Mouse (Mus musculus): Measurements from ENCODE around the gene Trim29. TPM values are rescaled to one million over a fixed set of nuclear protein-coding genes. Genes with fewer than 3 reads are reported as not detected.

Gene Trim29
- polyA plus RNA-seq, 1 experiment from 2014 or later: 2.4 TPM

DNA sequence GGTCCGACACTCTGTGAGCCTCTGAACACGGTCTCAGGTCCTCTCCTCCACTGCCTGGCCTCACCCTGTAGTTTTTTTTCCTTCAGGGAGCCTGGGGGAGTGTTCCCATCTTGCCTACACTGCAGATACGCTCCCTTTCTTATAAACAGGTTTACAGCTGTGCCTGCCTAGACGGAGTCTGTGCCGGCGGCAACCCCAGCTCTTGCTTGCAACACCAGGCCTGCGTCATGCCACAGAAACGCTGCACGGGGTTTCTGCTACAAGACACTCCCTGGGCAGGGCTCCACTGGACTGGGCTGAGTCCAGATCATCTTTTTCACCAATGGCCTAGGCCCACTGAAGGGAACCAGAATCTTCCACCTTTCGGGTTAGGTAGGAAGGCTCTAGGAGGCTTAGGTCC is 8.0 kb downstream of the Trim29 start:
- Histone ChIP-seq H3K27ac (no peak overlapping the region), H3K36me3 (no peaks in the 10 kb centered on the region), H3K9me3 (no peaks in the 10 kb centered on the region), H3K4me1 (no peaks in the 10 kb centered on the region), H3K4me3 (no peak overlapping the region), H3K27me3 (replicated peaks) (no peaks in the 10 kb centered on the region), H3K4me2 (replicated peaks) (no peak overlapping the region), H3K9ac (no peak overlapping the region)
- 85% methylated on average over 10 of the region's 10 CpGs for WGBS
- ATAC-seq (ENCODE audit: low FRiP score, low read depth): no peak

DNA sequence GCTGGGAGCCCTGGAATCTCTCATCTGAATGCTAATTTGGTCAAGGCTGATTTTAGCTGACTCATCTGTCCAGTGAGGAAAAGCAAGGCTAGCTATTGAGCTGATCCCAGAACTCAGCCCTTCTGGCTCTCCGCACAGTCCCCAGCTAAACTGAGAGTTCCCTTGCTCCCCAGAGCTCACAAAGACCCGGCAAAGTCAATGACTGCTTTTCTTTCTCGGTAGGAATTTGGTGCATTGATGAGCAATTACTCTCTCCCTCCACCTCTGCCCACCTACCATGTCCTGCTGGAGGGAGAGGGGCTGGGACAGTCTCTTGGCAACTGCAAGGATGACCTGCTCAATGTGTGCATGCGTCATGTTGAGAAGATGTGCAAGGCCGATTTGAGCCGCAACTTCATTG is 11.3 kb downstream of the Trim29 start:
- H3K4me2 ChIP-seq (replicated peaks): no peak overlapping the region
- H3K9ac ChIP-seq: no peak overlapping the region
- no peaks in the 10 kb centered on the region for H3K27me3 ChIP-seq (replicated peaks)
- no peaks in the 10 kb centered on the region for H3K36me3 ChIP-seq
- H3K9me3 ChIP-seq: no peaks in the 10 kb centered on the region
- no peak overlapping the region for H3K4me3 ChIP-seq
- H3K4me1 ChIP-seq: no peaks in the 10 kb centered on the region
- no peak for ATAC-seq (ENCODE audit: low FRiP score, low read depth)
- no peak overlapping the region for H3K27ac ChIP-seq
- WGBS: 78% methylated on average over 6 of the region's 6 CpGs

DNA sequence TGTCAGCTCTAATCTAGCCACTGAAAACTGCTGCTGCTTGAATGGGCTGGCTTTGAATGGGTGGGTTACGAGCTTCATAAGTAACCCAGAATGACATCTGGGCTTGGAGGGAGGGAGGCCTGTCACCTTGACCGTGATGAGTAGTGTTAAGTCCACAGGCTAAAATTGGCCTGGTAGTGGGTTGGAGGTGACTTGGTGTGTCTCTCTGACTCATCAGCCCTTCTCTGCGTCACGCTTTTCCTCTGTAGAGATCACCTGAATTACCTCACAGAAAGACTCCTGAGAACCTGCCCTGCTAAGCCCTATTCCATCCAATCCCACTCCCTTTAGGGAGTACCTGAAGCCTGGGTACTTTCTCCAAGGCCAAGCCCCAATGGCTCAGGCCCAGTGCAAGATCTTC is 12.0 kb downstream of the Trim29 start:
- Histone ChIP-seq H3K4me1 (0 out of 2 replicates have a peak, but pooled peaks cover 3% of the 10 kb centered on the region), H3K36me3 (no peaks in the 10 kb centered on the region), H3K27me3 (replicated peaks) (no peaks in the 10 kb centered on the region), H3K27ac (no peak overlapping the region), H3K4me2 (replicated peaks) (no peak overlapping the region), H3K4me3 (no peak overlapping the region), H3K9ac (no peak overlapping the region), H3K9me3 (no peaks in the 10 kb centered on the region)
- 81% methylated on average over 4 of the region's 4 CpGs for WGBS
- ATAC-seq (ENCODE audit: low FRiP score, low read depth): no peak

DNA sequence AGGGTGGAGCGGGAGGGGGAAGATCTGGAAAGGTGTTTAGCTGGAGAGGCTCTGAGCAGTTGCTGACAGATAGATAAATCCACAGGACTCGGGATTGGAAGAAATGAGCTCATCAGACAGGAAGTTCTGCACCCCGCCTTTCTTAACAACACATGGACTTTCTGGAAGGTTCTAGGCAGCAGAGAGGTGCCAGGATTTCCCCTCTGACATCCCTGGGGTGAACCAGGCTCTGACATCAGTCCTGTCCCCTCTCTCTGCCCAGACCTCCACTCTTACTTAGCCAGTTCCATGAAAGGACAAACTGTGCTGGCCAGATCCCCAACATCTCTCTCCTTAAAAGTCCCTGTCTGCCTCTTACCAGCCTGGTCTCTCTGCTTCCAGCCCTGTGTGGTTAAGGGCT is 14.8 kb downstream of the Trim29 start:
- 0 out of 2 replicates have a peak, but pooled peaks cover 4% of the 10 kb centered on the region for H3K4me1 ChIP-seq
- no peaks in the 10 kb centered on the region; the same call in 1 of the 2 replicates for H3K27me3 ChIP-seq (replicated peaks)
- 83% methylated on average over 3 of the region's 3 CpGs for WGBS
- H3K4me2 ChIP-seq (replicated peaks): no peak overlapping the region
- H3K36me3 ChIP-seq: no peaks in the 10 kb centered on the region
- no peak overlapping the region for H3K9ac ChIP-seq
- H3K4me3 ChIP-seq: no peak overlapping the region
- no peak overlapping the region for H3K27ac ChIP-seq
- no peak for ATAC-seq (ENCODE audit: low FRiP score, low read depth)
- H3K9me3 ChIP-seq: no peaks in the 10 kb centered on the region

DNA sequence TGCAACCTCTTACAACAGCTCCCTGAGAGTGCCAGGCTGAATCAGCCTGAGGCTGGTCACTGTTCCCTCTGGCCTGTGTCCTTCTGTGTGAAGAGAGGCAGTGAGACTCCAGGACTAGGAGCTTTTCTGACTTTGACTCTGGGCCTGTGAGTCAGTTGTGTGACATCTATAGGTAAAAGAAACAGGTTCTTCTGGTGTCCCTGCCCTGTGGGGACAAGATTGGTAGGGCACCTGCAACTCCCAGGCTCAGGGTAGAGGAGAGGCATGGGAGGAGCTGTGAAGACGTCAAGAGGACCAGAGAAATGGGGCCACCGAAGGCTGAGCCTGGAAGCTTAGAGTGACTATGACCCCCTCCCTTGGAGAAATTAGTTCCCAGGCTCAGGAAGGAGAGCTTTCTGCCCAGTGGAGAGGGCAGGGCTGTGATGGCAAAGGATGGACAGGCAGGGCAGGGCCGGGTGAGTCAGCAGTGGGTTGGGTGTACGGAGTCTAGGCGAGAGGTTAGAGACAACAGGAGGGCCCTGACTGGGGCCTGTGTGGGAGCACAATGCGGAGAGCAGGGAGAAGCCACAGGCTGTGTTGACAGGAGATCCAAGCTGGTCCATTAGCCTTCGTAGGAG is 15.5 kb downstream of the Trim29 start:
- no peak overlapping the region for H3K27ac ChIP-seq
- H3K9me3 ChIP-seq: no peaks in the 10 kb centered on the region
- no peak overlapping the region for H3K9ac ChIP-seq
- H3K27me3 ChIP-seq (replicated peaks): no peaks in the 10 kb centered on the region; the same call in 1 of the 2 replicates
- no peak overlapping the region for H3K4me2 ChIP-seq (replicated peaks)
- 81% methylated on average over 7 of the region's 7 CpGs for WGBS
- H3K4me1 ChIP-seq: 0 out of 2 replicates have a peak, but pooled peaks cover 4% of the 10 kb centered on the region
- no peaks in the 10 kb centered on the region for H3K36me3 ChIP-seq
- no peak for ATAC-seq (ENCODE audit: low FRiP score, low read depth)
- H3K4me3 ChIP-seq: no peak overlapping the region

GRCm38 (mm10) chr9:43327182-43328129 is 16.8 kb downstream of the Trim29 start:
- Histone ChIP-seq H3K36me3 (no peaks in the 10 kb centered on the region), H3K4me1 (0 out of 2 replicates have a peak, but pooled peaks cover 4% of the 10 kb centered on the region), H3K9me3 (no peaks in the 10 kb centered on the region), H3K4me2 (replicated peaks) (no peak overlapping the region), H3K9ac (no peak overlapping the region), H3K27me3 (replicated peaks) (no peaks in the 10 kb centered on the region; the same call in 1 of the 2 replicates), H3K4me3 (no peak overlapping the region), H3K27ac (no peak overlapping the region)
- ATAC-seq (ENCODE audit: low FRiP score, low read depth): peak; percentile 57
- WGBS: 53% methylated on average over 21 of the region's 21 CpGs

GRCm38 (mm10) chr9:43330426-43330825 is 19.8 kb downstream of the Trim29 start:
- Histone ChIP-seq H3K9ac (no peak overlapping the region), H3K27ac (no peak overlapping the region), H3K9me3 (no peaks in the 10 kb centered on the region), H3K4me1 (0 out of 2 replicates have a peak, but pooled peaks cover 4% of the 10 kb centered on the region), H3K4me3 (no peak overlapping the region), H3K4me2 (replicated peaks) (no peak overlapping the region), H3K27me3 (replicated peaks) (no peaks in the 10 kb centered on the region; the same call in 1 of the 2 replicates), H3K36me3 (no peaks in the 10 kb centered on the region)
- 57% methylated on average over 5 of the region's 5 CpGs for whole genome bisulfite sequencing
- no peak for ATAC-seq (ENCODE audit: low FRiP score, low read depth)

GRCm38 (mm10) chr9:43331476-43332471 is 21.1 kb downstream of the Trim29 start:
- Histone ChIP-seq H3K36me3 (no peaks in the 10 kb centered on the region), H3K4me1 (0 out of 2 replicates have a peak, but pooled peaks cover 4% of the 10 kb centered on the region), H3K4me2 (replicated peaks) (no peak overlapping the region), H3K9me3 (no peaks in the 10 kb centered on the region), H3K27ac (no peak overlapping the region), H3K27me3 (replicated peaks) (no peaks in the 10 kb centered on the region; the same call in 1 of the 2 replicates), H3K4me3 (no peak overlapping the region), H3K9ac (no peak overlapping the region)
- ATAC-seq (ENCODE audit: low FRiP score, low read depth): no peak
- WGBS: 85% methylated on average over 8 of the region's 8 CpGs

GRCm38 (mm10) chr9:43334476-43334875 is 23.8 kb downstream of the Trim29 start:
- Histone ChIP-seq H3K4me3 (no peak overlapping the region), H3K27me3 (replicated peaks) (no peaks in the 10 kb centered on the region; the same call in 1 of the 2 replicates), H3K27ac (no peak overlapping the region), H3K4me1 (no peaks in the 10 kb centered on the region), H3K9ac (no peak overlapping the region), H3K4me2 (replicated peaks) (no peak overlapping the region), H3K9me3 (no peaks in the 10 kb centered on the region), H3K36me3 (no peaks in the 10 kb centered on the region)
- no peak for ATAC-seq (ENCODE audit: low FRiP score, low read depth)
- 44% methylated on average over 8 of the region's 8 CpGs for WGBS

DNA sequence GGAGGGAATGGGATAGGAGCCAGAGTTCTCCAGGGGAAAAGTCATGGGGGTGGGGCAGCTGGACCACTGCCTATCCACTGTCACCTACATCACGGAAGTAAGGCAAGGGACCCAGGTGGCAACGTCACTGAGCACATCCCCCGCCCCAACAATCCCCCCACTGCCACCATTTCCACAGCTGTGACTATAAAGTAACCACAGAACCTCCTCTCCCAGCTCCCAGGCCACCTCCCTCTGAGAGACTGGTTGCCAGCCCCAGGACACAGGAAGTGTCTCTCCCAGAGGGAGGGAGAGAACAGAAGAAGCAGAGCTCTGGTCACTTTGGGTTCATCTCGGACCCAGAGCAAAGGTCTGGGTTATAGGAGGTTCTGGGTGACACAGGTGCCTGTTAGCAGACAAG is 27.0 kb downstream of the Trim29 start:
- H3K9ac ChIP-seq: no peak overlapping the region
- H3K27me3 ChIP-seq (replicated peaks): no peaks in the 10 kb centered on the region
- H3K27ac ChIP-seq: no peak overlapping the region
- peaks cover 8% of the 10 kb centered on the region for H3K4me1 ChIP-seq
- no peak overlapping the region for H3K4me2 ChIP-seq (replicated peaks)
- no peak for ATAC-seq (ENCODE audit: low FRiP score, low read depth)
- no peak overlapping the region for H3K4me3 ChIP-seq
- no peaks in the 10 kb centered on the region for H3K9me3 ChIP-seq
- no peaks in the 10 kb centered on the region for H3K36me3 ChIP-seq
- 70% methylated on average over 4 of the region's 4 CpGs for WGBS

- no peak overlapping the region for H3K4me3 ChIP-seq
- no peak overlapping the region for H3K9ac ChIP-seq
Observed at GRCm38 (mm10) chr9:43338067-43338466, 27.4 kb downstream of the Trim29 start.

More at GRCm38 (mm10) chr9:43338067-43338466, 27.4 kb downstream of the Trim29 start:
- H3K9me3 ChIP-seq: no peaks in the 10 kb centered on the region
- 75% methylated on average over 5 of the region's 5 CpGs for WGBS
- ATAC-seq (ENCODE audit: low FRiP score, low read depth): no peak
- no peak overlapping the region for H3K27ac ChIP-seq
- H3K36me3 ChIP-seq: no peaks in the 10 kb centered on the region
- no peaks in the 10 kb centered on the region for H3K27me3 ChIP-seq (replicated peaks)
- no peak overlapping the region for H3K4me2 ChIP-seq (replicated peaks)
- H3K4me1 ChIP-seq: peaks cover 8% of the 10 kb centered on the region
